Mouse (Mus musculus) right cerebral cortex, postnatal 14 days (tissue): ENCODE results near the gene Tnr.
A peak's percentile ranks its signal among the peaks of the same experiment; 100 is the strongest.
"Not testable (repeated sequence)": the region's sequence is repeated elsewhere in the genome, so short reads cannot be mapped to it uniquely, and the experiment has no call there.

Source experiments
- DNase-seq: peaks from one replicate; pipeline ENCODE4 v3.0.0; 2022

Tnr gene

DNA sequence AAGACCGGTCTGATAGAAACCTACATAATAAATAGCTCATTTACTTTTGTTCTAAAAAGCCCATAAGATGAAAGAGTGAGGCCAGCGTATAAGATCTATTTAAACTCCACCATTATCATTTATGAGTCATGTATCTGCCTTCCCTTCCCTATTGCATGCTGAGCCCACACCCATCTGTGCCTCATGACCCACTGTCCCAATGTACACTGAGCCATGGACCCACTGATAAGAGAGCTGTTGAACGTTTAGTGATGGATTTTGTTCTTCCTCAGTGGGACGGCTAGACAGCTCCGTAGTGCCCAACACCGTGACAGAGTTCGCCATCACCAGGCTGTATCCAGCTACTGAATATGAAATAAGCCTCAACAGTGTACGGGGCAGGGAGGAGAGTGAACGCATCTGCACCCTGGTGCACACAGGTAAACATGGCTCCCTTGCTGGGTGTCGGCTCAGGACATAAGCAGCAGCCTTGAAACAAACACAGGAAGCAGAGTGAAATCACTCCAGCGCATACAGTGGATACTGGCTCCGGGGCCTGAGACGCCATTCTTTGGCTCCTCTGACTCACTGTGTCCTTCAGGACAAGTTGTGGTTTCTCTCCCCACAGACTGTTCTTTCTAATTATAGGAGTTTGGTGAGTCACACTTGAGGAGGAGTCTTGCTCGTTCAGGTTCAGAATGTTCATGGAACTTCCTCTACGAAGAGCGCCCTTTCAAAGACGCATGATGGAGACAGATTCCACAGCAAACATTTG lies 365.6 kb downstream of the Tnr start:
- no peak for DNase-seq

DNA sequence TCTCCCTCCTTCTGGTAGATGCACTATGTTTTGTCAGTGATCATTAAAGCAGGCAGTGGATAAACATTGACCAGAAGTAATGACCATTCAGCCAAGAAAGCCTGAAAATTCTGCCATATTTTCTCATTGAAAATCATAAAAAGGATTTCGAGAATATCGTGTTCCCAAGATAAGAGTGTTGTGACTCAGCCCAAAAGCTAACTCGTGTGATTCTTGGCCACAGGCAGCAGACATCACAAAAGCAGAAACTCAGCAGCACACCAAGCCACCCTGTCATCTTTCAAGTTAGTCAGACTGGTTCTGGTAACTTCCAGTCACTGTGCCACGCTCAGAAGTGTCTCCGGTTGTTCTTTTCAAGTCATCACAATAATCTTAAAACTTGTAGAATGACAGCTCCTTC lies 367.0 kb downstream of the Tnr start:
- no peak for DNase-seq

DNA sequence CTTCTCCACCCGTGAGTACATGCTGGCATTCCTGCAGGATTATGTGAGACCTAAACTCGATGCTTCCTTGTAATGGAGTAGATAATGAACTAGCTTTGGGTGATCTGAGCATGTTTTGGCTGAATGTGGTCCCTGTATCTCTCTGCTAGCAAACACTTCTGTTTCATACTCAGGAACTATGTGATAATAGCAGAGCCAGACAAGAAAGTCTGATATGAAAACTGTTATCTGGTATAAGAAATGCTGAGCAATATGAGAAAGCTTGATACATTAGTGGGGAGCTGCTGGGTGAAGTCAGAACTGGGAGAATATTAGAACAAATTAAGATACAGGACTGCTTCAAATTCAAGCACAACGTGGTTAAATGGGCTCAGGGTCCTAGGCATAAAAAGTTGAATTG lies 371.5 kb downstream of the Tnr start:
- no peak for DNase-seq

DNA sequence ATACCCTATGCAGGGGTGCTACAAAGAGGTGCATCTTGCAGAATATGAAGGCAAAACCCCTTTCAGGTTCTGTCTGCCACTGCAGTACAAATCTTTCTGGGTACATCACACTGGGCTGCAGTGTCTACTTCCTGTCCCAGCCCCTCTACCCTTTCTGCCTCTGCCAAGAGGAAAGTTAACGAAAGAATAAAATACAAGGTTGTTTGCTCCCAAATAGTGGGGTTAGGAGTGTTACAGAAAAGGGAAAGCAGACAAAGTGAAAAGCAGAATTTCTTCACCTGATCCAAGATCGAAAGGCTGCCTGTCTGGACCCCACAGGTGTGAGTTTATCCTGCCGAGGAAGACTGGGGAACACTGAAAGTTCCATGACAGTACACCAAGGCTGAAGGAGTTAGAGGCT lies 376.4 kb downstream of the Tnr start:
- no peak for DNase-seq

DNA sequence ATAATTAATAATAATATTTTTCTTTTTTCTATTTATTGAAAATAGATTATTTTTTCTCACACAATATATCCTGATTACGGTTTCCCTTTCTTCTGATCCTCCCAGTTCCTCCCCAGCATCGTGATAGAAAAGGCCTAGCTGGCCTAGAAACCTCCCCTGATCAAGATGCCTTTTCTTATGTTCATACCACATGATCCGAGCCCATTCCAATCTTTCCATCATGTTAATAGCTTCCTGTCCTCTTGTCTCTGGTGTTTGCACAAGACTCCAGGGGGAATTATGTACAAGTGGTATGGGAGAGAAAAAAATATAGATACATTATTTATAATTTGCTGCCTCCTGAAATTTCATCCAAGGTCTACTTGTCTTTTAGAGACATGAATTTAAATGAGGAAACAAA lies 377.1 kb downstream of the Tnr start:
- no peak for DNase-seq

DNA sequence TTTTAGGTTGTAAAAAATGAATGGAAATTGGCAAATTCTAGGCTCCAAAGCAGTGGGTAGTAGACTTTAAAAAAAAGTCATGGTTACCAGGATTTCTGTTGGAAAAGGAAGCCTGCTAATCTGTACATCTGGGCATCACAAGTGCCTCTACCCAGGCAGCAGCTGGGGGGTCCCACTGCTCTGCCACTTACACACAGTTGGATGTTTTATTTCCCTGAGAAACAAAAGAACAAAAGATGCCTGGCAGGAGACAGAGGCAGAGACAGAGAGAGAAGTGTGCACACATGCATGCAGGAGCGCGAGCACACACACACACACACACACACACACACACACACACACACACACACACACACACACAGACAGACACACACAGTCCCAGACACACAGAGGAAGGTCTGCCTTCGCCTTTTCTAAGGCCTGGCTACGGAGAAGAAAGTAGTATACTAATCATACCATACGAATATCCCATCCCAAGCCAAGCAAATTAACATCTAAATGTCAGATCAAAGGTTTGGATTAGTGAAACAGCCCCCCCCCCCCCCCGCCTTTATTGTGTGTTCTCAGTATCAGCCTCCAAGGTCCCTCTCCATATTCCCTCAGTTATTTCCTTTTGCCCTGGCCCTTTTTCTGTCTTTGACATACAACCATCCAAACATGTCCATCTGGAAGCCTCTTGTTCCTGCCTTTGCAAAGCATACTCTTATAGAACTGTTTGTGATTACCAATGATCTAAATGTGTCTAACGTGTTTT lies 378.0 kb downstream of the Tnr start:
- no peak for DNase-seq

DNA sequence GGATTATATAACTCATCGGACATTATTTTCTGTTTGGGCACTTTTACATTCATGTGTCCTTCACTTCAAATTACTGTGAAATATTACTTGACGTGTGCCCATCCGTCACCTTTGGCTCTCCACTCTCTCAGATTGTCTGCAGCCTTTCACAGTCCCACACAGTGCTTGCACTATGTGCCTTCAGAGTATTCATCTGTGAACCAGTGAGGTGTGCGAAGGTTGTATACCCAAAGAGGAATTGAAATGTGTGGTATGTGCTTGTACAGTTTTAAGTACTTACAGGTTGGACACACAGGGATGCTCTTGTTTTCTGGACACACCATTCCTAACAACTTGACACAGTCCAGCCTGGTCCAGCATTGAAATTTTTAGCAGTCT lies 378.5 kb downstream of the Tnr start:
- no peak for DNase-seq

DNA sequence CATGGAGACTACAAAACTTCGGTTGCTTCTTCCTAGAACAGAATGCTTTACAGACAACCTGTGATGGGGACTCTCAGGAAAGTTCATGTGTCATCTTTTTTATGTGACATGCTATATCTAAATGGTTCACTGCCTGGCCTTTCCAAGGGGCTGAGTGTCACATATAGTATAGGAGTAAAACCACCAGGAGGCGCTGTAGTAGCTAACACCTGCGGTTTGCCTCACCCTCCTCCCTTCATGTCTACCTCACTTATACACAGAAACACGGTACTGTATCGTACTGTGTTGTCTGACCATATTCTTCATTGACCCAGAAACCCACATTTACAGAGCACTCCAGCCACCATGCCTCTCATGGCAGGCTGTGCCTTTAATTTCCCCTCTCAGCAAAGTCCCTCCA lies 387.4 kb downstream of the Tnr start:
- peak; percentile 19 for DNase-seq

DNA sequence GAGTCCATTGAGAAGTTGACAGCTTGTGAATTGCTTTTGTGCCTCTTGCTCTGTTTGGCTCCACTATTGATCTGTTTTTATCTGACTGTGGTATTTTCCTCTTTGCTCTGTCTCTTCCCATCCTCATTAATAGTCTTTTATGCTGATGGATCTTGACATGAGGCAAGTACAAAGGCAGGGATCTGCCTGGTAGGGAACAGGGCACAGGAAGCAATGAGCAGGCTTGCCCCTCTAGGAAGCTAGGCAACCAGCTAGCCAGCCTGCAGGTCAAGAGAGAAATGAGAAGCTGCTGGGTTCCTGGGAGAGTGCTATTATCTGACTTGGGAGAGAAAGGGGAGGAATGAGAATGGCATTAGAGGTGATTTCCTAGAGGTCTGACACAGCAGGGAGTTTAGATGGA lies 391.2 kb downstream of the Tnr start:
- DNase-seq = no peak

DNA sequence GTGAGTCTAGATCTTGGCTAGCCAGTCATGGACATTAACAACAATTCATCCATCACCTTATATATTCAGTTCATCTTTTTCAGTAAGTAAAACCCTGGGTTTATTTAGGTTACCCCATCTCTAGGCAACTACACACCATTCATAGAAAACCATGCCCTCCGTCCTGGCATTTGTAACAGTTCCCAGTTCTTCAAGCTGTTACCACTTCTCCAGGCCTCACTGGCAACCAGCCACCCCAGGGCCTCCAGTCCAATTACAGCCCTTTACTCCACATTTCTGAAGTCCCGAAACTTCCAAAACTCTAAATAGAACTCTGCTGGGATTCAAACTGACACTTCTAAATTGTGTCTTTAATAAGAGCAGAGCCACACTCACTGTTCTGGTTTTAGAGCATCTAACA lies 397.0 kb downstream of the Tnr start:
- peak; percentile 25 for DNase-seq

DNA sequence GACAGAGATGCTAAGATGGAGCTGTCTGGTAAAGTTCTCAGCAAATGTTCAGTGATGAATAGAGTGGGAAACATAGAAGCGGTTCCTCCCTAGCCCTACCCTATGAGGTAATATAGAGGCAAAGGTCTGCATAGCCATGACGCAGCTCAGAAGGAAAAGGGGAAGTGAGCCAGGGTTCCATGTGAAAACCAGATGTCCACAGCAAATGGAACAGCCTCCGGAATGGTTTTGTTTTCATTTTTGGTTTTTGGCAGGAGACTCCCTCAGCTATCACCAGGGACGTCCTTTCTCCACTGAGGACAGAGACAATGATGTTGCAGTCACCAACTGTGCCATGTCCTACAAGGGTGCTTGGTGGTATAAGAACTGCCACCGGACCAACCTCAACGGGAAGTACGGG lies 399.4 kb downstream of the Tnr start:
- DNase-seq = no peak

DNA sequence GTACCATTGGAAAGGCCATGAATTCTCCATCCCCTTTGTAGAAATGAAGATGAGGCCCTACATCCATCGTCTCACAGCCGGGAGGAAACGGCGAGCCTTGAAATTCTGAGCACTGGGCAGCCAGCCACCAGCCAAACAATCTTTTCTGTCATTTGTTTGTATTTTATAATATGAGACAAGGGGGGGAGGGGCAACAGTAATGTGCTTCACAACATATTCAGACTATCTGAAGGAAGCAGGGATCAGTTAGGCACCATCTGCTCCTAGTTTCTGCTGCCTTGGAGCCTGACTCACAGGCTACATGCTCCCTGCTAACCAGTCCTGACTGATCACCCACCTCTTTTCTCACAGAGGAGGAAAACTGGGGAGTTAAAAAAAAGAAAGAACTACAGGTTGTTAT lies 400.5 kb downstream of the Tnr start:
- no peak for DNase-seq

DNA sequence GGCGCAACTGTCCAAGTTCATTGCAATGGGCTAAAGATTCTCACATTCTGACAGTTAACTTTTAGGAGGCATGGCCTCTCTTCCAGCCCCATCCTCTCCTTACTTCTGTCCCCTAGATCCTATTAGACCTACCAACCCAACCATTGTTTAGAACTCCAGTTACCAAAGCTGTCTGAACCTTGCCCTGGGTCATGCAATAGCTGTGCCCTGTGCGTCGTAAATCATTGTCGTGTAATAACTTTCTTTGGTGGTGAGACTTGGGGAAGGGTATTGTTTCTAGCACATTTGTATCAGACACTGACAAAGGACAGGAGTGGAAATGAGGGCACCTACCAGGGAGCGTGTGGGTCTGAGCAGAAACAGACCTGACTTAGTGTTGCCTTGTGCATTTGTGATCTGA lies 401.1 kb downstream of the Tnr start:
- no peak for DNase-seq

DNA sequence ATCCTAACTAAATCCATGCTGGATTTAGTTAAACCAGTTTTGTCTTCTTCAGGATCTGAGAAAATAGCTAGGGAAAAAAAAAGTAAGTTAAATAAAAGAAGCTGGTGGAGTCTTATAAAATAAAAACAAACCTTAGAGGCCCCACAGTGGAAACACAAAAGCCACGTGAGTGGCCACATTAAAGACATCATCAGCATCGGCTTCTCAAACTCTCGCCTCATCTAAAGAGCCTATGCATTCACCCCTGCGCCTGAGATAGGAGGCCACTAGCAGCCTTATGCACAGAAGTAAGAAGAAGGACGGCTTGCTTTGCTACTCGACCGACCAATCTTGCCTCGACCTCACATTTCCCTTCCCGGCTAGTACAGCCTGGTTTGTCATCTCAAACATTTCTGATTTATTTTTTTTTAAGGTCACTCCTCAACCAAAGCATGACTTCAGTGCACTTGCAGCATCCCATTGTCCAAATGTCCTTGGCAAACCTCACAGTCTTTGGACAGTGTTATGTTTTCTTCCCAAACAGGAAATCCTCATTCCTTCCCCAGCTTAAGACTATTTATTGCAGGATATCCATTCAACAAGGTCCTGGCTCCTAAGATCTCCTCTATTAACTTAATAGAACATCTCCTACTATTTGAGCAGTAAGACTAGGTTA lies 405.2 kb downstream of the Tnr start:
- DNase-seq = no peak

DNA sequence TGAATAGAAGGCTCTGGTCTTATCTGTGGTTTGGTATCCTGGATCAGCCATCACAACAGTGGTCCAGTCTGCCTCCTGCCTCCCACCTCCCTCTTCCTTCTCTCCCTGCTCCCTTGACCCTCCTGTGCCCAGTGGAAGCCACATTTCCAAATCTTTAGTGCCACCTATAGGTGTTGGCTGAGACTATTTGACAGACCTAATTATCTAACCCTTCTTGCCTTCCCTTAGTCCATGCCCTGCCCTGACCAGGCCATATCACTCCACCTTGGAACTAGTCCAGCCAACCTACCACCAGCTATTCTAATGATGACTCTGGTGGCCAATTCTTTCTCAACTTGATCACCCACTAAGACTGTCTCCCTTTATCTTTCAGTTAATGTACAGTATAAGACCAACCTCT lies 408.5 kb downstream of the Tnr start:
- DNase-seq = no peak

DNA sequence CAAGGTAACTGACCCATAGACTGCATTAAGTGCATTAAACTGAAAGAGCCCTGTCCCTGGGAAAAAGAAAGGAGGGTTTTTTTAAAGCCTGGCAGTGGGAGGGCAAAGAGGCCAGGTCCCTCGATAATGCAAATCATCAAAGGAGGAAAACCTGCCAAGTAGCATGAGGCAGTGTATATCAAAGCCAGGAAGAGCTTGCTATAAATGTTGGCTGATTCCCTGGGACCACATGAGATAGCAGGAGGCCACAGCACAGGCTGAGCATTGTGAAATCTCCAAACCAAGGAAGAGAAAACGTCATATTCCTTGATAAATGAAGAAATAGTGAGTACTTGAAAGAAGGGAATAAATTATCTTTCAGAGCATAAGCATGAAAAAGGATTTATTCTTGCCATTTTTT lies 409.0 kb downstream of the Tnr start:
- no peak for DNase-seq

DNA sequence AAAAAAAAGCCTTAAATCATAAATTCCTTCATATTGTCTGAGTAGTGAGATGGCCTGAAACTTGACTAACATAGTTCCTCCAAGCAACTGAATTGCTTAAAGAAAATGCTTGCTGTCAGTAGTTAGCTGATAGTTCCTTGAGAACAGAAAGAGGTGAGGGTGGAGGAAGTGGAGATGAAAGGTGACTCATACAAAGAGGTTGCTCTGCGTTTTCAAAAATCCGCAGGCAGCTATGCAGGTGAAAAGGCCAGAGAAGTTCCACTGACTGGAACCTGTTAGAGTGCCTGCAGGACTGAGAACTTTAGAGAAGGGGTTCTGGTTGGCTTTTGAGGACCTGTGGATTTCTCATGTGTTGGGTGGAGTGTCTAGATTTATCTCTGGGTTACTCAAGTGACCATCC lies 414.9 kb downstream of the Tnr start:
- DNase-seq = no peak

DNA sequence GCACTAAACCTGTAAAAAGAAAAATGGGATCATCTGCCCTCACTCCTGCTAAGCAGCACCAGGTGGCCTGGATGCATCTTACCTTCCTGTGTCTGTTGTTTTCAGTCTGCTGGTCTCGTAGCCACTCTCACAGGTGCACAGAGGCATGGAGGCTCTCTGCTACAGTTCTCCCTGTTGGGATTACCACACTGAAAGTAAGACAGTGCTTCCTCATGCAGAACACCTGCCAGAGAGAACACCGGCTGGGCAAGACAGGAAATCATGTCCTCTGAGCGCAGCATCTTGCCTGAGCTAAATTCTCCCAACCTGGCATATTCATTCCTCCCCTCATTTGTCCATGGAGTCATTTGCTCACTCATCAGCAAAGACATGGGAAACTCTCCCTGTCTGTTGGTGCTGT lies 415.8 kb downstream of the Tnr start:
- DNase-seq = no peak

DNA sequence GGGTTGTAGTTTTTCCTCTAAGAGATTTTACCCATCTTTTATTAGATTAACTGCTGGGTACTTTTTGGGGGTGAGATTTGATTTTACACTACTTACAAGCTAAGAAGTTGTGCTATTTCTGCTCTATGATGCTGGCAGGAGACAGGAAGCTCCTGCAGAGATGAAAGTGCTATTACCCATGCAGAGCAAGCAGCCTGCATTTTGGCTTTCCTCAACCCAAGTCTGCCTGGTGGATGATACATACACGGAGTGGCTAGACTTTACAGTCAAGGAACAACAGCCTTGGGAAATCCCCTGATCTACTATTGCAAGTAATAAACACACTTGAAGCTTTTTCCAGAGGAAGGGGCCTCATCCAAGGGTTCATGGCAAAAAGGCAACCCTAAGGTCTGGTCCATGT lies 430.0 kb downstream of the Tnr start:
- no peak for DNase-seq

DNA sequence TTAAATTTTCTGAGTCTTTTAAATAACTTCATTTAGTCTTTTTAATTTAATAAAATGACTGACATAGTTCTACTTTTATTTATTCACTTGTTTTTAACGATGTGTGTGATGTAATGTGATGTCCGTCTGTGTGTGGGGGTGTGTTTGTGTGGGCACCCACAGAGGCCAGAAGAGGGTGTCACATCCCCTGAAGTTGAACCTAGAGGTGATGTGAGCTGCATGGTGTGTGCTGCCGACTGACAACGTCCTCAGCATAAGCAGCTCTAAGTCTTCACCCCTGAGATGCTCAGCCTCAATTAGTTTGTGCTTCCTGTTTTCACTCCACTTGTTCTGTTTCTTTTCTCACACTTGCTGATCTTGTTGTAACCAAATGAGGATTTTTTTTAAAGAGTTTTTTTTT lies 439.8 kb downstream of the Tnr start:
- no peak for DNase-seq

DNA sequence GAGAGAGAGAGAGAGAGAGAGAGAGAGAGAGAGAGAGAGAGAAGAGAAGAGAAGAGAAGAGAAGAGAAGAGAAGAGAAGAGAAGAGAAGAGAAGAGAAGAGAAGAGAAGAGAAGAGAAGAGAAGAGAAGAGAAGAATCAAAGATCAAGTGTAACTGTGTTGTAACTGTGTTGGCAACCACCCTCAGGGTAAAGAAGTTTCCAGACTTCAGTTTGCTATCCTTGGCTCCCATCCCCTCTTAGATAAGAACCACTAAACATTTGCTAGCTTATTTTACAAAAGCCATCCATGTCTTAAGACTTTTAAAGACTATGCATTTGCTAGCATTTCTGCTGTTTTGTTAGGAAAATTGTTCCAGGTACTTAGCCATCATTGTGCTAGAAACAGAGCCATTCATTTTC lies 442.7 kb downstream of the Tnr start:
- not testable (repeated sequence) for DNase-seq

DNA sequence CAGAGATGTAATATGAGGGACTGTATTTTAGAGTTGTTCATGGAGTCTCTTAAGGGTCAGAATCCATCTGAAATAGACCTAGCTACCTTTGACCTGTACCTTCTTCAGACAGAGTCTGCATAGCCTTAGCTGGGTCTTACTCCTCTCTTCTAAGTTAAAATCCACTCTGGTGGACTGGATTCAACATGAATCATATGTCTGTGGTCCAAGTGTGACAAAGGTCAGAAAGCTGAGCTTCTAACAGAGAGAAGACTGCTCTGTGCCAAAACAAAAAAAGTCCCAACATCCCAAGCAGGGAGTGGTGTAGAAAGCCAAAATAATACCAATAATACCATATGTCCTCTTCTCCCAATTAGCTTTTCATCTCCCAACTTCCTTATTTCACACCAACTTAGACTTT lies 444.8 kb downstream of the Tnr start:
- DNase-seq = no peak

DNA sequence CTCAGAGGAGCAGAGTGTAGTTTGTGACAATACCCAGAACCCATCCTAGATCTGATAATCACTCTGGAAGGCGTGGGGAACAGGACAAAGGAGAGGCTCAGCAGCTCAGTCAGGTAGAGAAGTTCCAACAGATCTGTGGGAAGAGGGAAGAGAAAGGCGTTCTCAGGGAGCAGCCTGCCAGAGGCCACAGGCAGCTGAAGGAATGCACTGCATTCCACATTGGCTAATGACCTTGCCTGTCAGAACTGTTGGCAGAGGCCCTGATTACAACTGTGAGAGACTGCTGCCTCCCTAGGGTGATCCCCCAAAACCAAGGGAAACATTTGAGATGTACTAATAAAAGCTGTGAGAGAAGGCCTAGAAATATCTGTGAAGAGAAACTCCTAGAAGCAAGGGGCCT lies 454.2 kb downstream of the Tnr start:
- no peak for DNase-seq

DNA sequence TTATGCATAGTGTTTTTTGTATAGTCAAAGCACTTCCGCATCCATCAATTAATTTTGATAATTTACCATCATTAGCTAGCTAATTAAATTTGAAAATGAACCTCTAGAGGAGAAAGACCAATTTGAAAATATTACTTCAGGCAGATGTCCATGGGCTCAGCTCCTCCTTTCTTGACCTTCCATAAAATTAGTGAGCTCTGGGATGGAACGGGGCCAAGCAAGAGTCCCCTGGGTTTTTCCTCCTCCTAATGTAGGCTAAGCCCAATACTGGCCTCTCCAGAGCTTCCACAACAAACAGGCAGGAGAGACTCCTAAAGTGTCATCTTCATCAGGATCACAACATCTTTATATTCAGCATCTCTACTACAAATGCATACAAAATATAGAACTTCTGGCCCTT lies 455.5 kb downstream of the Tnr start:
- DNase-seq = no peak
